Mouse (Mus musculus): ENCODE results near the gene Olfr285. TPM values are rescaled to one million over a fixed set of nuclear protein-coding genes. Genes with fewer than 3 reads are reported as not detected.

Olfr285 gene
- not detected in 2 replicates for polyA plus RNA-seq (2012; ENCODE audit: insufficient read depth, insufficient read length, missing spikeins)

GRCm38 (mm10) chr15:98317177-98317724, at the start of gene Olfr285:
Olfr285 (minus strand) TSS chr15:98317353.
- Histone ChIP-seq H3K4me1 (ENCODE audit: control insufficient read depth, insufficient read depth, insufficient read length, low read length) (no peaks in the 10 kb centered on the region), H3K27ac (replicated peaks; ENCODE audit: low read depth, low read length) (no peak within 1 kb of the TSS), H3K4me3 (ENCODE audit: insufficient read depth, low read depth, low read length) (no peak within 1 kb of the TSS)

GRCm38 (mm10) chr15:98340887-98341286, 23.7 kb upstream of the Olfr285 start, which contains the start of gene Olfr284:
Olfr284 (minus strand) TSS chr15:98340987.
- H3K27ac ChIP-seq (replicated peaks; ENCODE audit: low read depth, low read length) = no peak within 1 kb of the TSS
- no peaks in the 10 kb centered on the region for H3K4me1 ChIP-seq (ENCODE audit: control insufficient read depth, insufficient read depth, insufficient read length, low read length)
- no peak within 1 kb of the TSS for H3K4me3 ChIP-seq (ENCODE audit: insufficient read depth, low read depth, low read length)

GRCm38 (mm10) chr15:98315703-98316102, 1.4 kb downstream of the Olfr285 start:
- H3K27ac ChIP-seq (replicated peaks; ENCODE audit: low read depth, low read length) = no peak overlapping the region
- no peaks in the 10 kb centered on the region for H3K4me1 ChIP-seq (ENCODE audit: control insufficient read depth, insufficient read depth, insufficient read length, low read length)
- H3K4me3 ChIP-seq (ENCODE audit: insufficient read depth, low read depth, low read length) = no peak overlapping the region

GRCm38 (mm10) chr15:98295628-98296551, 21.3 kb downstream of the Olfr285 start, which contains the start of gene Zfp641:
Zfp641 (minus strand) TSS chr15:98296161.
- Histone ChIP-seq H3K27ac (replicated peaks; ENCODE audit: low read depth, low read length) (no peak within 1 kb of the TSS), H3K4me1 (ENCODE audit: control insufficient read depth, insufficient read depth, insufficient read length, low read length) (no peaks in the 10 kb centered on the region), H3K4me3 (ENCODE audit: insufficient read depth, low read depth, low read length) (peak within 1 kb of the TSS; percentile 73)

DNA sequence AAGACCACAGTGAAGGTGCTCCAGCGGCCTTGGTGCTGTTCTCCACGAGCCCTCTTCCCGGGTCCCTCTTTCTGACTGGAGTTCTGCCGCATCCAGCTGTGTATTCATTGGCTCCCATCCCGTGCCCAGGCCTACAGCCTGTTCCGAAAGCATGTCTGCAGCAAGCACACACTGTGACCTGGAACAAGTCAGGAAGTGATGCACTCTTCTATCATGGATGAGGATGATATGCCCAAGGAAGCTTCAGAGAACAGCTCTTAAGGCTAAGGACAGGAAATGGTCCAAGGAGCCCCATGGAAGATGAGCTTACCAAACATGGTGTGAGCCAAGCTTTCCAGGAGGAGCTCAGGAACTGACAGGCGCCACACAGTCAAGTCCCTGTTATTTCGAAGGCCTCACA, 23.5 kb downstream of the Olfr285 start:
- H3K27ac ChIP-seq (replicated peaks; ENCODE audit: low read depth, low read length) = no peak overlapping the region
- no peaks in the 10 kb centered on the region for H3K4me1 ChIP-seq (ENCODE audit: control insufficient read depth, insufficient read depth, insufficient read length, low read length)
- H3K4me3 ChIP-seq (ENCODE audit: insufficient read depth, low read depth, low read length) = no peak overlapping the region

DNA sequence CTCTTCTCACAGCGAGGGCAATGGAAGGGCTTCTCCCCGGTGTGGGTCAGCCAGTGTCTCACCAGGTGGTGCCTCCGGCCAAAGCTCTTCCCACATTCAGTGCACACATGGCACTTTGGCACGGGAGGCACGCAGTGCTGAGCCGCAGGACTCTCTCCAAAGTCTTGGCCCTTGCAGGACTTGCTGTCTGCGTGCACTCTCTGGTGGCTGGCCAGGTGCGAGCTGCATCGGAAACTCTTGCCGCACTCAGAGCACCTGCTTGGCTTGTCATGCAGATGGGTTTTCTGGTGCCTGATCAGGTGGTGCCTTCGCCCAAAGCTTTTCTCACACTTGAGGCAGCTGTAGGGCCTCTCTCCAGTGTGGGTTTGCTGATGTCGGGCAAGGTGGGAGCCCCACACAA, 28.6 kb downstream of the Olfr285 start:
- H3K4me3 ChIP-seq (ENCODE audit: insufficient read depth, low read depth, low read length) = no peak overlapping the region
- H3K4me1 ChIP-seq (ENCODE audit: control insufficient read depth, insufficient read depth, insufficient read length, low read length) = no peaks in the 10 kb centered on the region
- no peak overlapping the region for H3K27ac ChIP-seq (replicated peaks; ENCODE audit: low read depth, low read length)

GRCm38 (mm10) chr15:98286418-98286817, 30.7 kb downstream of the Olfr285 start:
- Histone ChIP-seq H3K4me1 (ENCODE audit: control insufficient read depth, insufficient read depth, insufficient read length, low read length) (no peaks in the 10 kb centered on the region), H3K27ac (replicated peaks; ENCODE audit: low read depth, low read length) (no peak overlapping the region), H3K4me3 (ENCODE audit: insufficient read depth, low read depth, low read length) (no peak overlapping the region)

Other genes starting within 250 kb of the Olfr285 start
- gene Pfkm, start 224.8 kb downstream of the Olfr285 start, polyA plus RNA-seq (2012; ENCODE audit: insufficient read depth, insufficient read length, missing spikeins) = 55.0 and 67.2 TPM in 2 replicates
- 6.0 and 7.7 TPM in 2 replicates for gene Senp1, start 223.6 kb downstream of the Olfr285 start, polyA plus RNA-seq (2012; ENCODE audit: insufficient read depth, insufficient read length, missing spikeins)
- gene Asb8, start 151.7 kb downstream of the Olfr285 start, polyA plus RNA-seq (2012; ENCODE audit: insufficient read depth, insufficient read length, missing spikeins) = 31.3 and 32.9 TPM in 2 replicates
- not detected in 2 replicates for gene Ccdc184, start 150.2 kb downstream of the Olfr285 start, polyA plus RNA-seq (2012; ENCODE audit: insufficient read depth, insufficient read length, missing spikeins)
- gene Olfr288, start 121.8 kb downstream of the Olfr285 start, polyA plus RNA-seq (2012; ENCODE audit: insufficient read depth, insufficient read length, missing spikeins) = not detected in 2 replicates
- not detected in 2 replicates for gene Gm44579, start 96.4 kb downstream of the Olfr285 start, polyA plus RNA-seq (2012; ENCODE audit: insufficient read depth, insufficient read length, missing spikeins)
- not detected in 2 replicates for gene Olfr287, start 96.3 kb downstream of the Olfr285 start, polyA plus RNA-seq (2012; ENCODE audit: insufficient read depth, insufficient read length, missing spikeins)
- gene Olfr286, start 82.9 kb downstream of the Olfr285 start, polyA plus RNA-seq (2012; ENCODE audit: insufficient read depth, insufficient read length, missing spikeins) = not detected in 2 replicates
- gene H1fnt, start 60.1 kb downstream of the Olfr285 start, polyA plus RNA-seq (2012; ENCODE audit: insufficient read depth, insufficient read length, missing spikeins) = not detected in 2 replicates
- gene Zfp641, start 21.2 kb downstream of the Olfr285 start, polyA plus RNA-seq (2012; ENCODE audit: insufficient read depth, insufficient read length, missing spikeins) = 3.6 and 4.6 TPM in 2 replicates
- gene Olfr284, start 23.6 kb upstream of the Olfr285 start, polyA plus RNA-seq (2012; ENCODE audit: insufficient read depth, insufficient read length, missing spikeins) = not detected in 2 replicates
- not detected in 2 replicates for gene Olfr283, start 63.6 kb upstream of the Olfr285 start, polyA plus RNA-seq (2012; ENCODE audit: insufficient read depth, insufficient read length, missing spikeins)
- gene Olfr282, start 113.9 kb upstream of the Olfr285 start, polyA plus RNA-seq (2012; ENCODE audit: insufficient read depth, insufficient read length, missing spikeins) = not detected in 2 replicates
- not detected in 2 replicates for gene Olfr281, start 135.2 kb upstream of the Olfr285 start, polyA plus RNA-seq (2012; ENCODE audit: insufficient read depth, insufficient read length, missing spikeins)
- gene OR5BS1P, start 152.5 kb upstream of the Olfr285 start, polyA plus RNA-seq (2012; ENCODE audit: insufficient read depth, insufficient read length, missing spikeins) = not detected in 2 replicates
- not detected in 2 replicates for gene Lalba, start 165.4 kb upstream of the Olfr285 start, polyA plus RNA-seq (2012; ENCODE audit: insufficient read depth, insufficient read length, missing spikeins)
- not detected in 2 replicates for gene Olfr279, start 175.0 kb upstream of the Olfr285 start, polyA plus RNA-seq (2012; ENCODE audit: insufficient read depth, insufficient read length, missing spikeins)
- gene Kansl2, start 216.9 kb upstream of the Olfr285 start, polyA plus RNA-seq (2012; ENCODE audit: insufficient read depth, insufficient read length, missing spikeins) = 33.1 and 38.0 TPM in 2 replicates